Mouse (Mus musculus) kidney, embryonic 16.5 days (tissue): ENCODE results near the gene Ap3m1. TPM values are rescaled to one million over a fixed set of nuclear protein-coding genes. Genes with fewer than 3 reads are reported as not detected.

Experiments used
- ATAC-seq: fragments of 200-750 bp; cut with Nextera tagmentation; 2 replicates; pipeline ENCODE4 v1.8.0; 2017; ENCODE audit warnings: moderate TSS enrichment; ENCODE audit not compliant: low FRiP score, low TSS enrichment
- H3K27ac ChIP-seq: fragments of 300-500 bp; sonication (generic); 2 replicates; pipeline ENCODE4 v1.5.1; 2014; ENCODE audit warnings: low read length
- H3K27me3 ChIP-seq: fragments of 300-500 bp; sonication (generic); 2 replicates; pipeline ENCODE4 v1.6.1; 2014; ENCODE audit warnings: low read length, control low read depth, mixed read lengths; ENCODE audit not compliant: insufficient read depth
- H3K36me3 ChIP-seq: fragments of 300-500 bp; sonication (generic); 2 replicates; pipeline ENCODE4 v1.6.1; 2014; ENCODE audit warnings: low read length, control low read depth, mixed read lengths; ENCODE audit not compliant: insufficient read depth
- H3K4me1 ChIP-seq: fragments of 300-500 bp; sonication (generic); 2 replicates; pipeline ENCODE4 v1.6.1; 2014; ENCODE audit warnings: low read length, control low read depth, mixed read lengths; ENCODE audit not compliant: insufficient read depth
- H3K4me2 ChIP-seq: fragments of 300-500 bp; sonication (generic); replicated peaks from 2 replicates; pipeline ENCODE4 v1.6.1; 2014; ENCODE audit warnings: low read depth, low read length
- H3K4me3 ChIP-seq: fragments of 300-500 bp; sonication (generic); 2 replicates; pipeline ENCODE4 v1.5.1; 2014; ENCODE audit warnings: mild to moderate bottlenecking, low read length
- H3K9ac ChIP-seq: fragments of 300-500 bp; sonication (generic); replicated peaks from 2 replicates; pipeline ENCODE4 v1.6.1; 2014; ENCODE audit warnings: low read length
- H3K9me3 ChIP-seq: fragments of 300-500 bp; sonication (generic); 2 replicates; pipeline ENCODE4 v1.6.1; 2016; ENCODE audit warnings: low read length, control low read depth
- WGBS: fragments of 180-500 bp; shearing (Covaris S2); extraction: QIAGEN DNeasy Blood & Tissue Kit; methylation state at CpG from one replicate; pipeline ENCODE4 v1.1.7; 2014; 5-methylcytosine and 5-hydroxymethylcytosine counted together
- polyA plus RNA-seq: library from polyadenylated mRNA; unstranded; fragments of >200 nt; fragmentation: Nextera tagmentation; extraction: Ambion mirVana; gene quantifications from 2 replicates; pipeline ENCODE4 v1.2.1, GENCODE M21; 2015

The Ap3m1 gene
- polyA plus RNA-seq, 1 experiment from 2014 or later, result 82.5 TPM

- 0 out of 2 replicates have a peak overlapping the region, but pooled peaks have one; percentile 12 for H3K9ac ChIP-seq
These were observed 35.2 kb upstream of the Ap3m1 start for GRCm38 (mm10) chr14:21087390-21088060.

GRCm38 (mm10) chr14:21086827-21087351, 34.6 kb upstream of the Ap3m1 start:
- Histone ChIP-seq H3K4me1 (peaks cover 18% of the 10 kb centered on the region), H3K36me3 (no peaks in the 10 kb centered on the region), H3K9ac (0 out of 2 replicates have a peak overlapping the region, but pooled peaks have one; percentile 12), H3K4me3 (no peak overlapping the region), H3K4me2 (no peak overlapping the region), H3K9me3 (no peaks in the 10 kb centered on the region), H3K27me3 (no peaks in the 10 kb centered on the region), H3K27ac (peak overlapping the region; percentile 51)
- WGBS, result 34% methylated on average over 7 of the region's 7 CpGs
- ATAC-seq, result no peak

More at GRCm38 (mm10) chr14:21087390-21088060, 35.2 kb upstream of the Ap3m1 start:
- Histone ChIP-seq H3K4me1 (peaks cover 18% of the 10 kb centered on the region), H3K27ac (peak overlapping the region; percentile 51), H3K36me3 (0 out of 2 replicates have a peak, but pooled peaks cover 2% of the 10 kb centered on the region), H3K9me3 (no peaks in the 10 kb centered on the region), H3K27me3 (no peaks in the 10 kb centered on the region), H3K4me2 (no peak overlapping the region), H3K4me3 (no peak overlapping the region)
- 61% methylated on average over 4 of the region's 4 CpGs for WGBS
- ATAC-seq, result no peak

- Histone ChIP-seq H3K27ac (no peak overlapping the region), H3K4me3 (no peak overlapping the region), H3K9ac (no peak overlapping the region), H3K4me1 (peaks cover 18% of the 10 kb centered on the region), H3K9me3 (no peaks in the 10 kb centered on the region), H3K27me3 (no peaks in the 10 kb centered on the region), H3K36me3 (no peaks in the 10 kb centered on the region), H3K4me2 (no peak overlapping the region)
- WGBS, result 23% methylated on average over 2 of the region's 2 CpGs
- ATAC-seq, result no peak
These were observed 33.8 kb upstream of the Ap3m1 start for GRCm38 (mm10) chr14:21086106-21086505.

- WGBS, result 71% methylated on average over 5 of the region's 5 CpGs
- Histone ChIP-seq H3K27ac (no peak overlapping the region), H3K9me3 (no peaks in the 10 kb centered on the region), H3K9ac (no peak overlapping the region), H3K27me3 (no peaks in the 10 kb centered on the region), H3K4me1 (peaks cover 18% of the 10 kb centered on the region), H3K4me2 (no peak overlapping the region), H3K4me3 (no peak overlapping the region), H3K36me3 (no peaks in the 10 kb centered on the region)
- ATAC-seq, result no peak
These were observed 33.4 kb upstream of the Ap3m1 start for GRCm38 (mm10) chr14:21085666-21086065.

- H3K9me3 ChIP-seq, result no peaks in the 10 kb centered on the region
- no peak overlapping the region for H3K27ac ChIP-seq
- H3K4me1 ChIP-seq, result peaks cover 22% of the 10 kb centered on the region
- H3K27me3 ChIP-seq, result no peaks in the 10 kb centered on the region
- H3K4me2 ChIP-seq, result no peak overlapping the region
- ATAC-seq, result no peak
- WGBS, result 77% methylated on average over 1 of the region's 1 CpGs
- no peak overlapping the region for H3K4me3 ChIP-seq
- H3K9ac ChIP-seq, result no peak overlapping the region
- H3K36me3 ChIP-seq, result no peaks in the 10 kb centered on the region
These were observed 30.5 kb upstream of the Ap3m1 start for GRCm38 (mm10) chr14:21082823-21083222.

GRCm38 (mm10) chr14:21078511-21078910, 26.2 kb upstream of the Ap3m1 start:
- Histone ChIP-seq H3K36me3 (no peaks in the 10 kb centered on the region), H3K27ac (no peak overlapping the region), H3K27me3 (no peaks in the 10 kb centered on the region), H3K9me3 (no peaks in the 10 kb centered on the region), H3K4me3 (no peak overlapping the region), H3K9ac (no peak overlapping the region), H3K4me1 (peaks cover 21% of the 10 kb centered on the region), H3K4me2 (no peak overlapping the region)
- no peak for ATAC-seq

GRCm38 (mm10) chr14:21077939-21078338, 25.6 kb upstream of the Ap3m1 start:
- H3K4me1 ChIP-seq, result peaks cover 21% of the 10 kb centered on the region
- H3K4me2 ChIP-seq, result no peak overlapping the region
- no peaks in the 10 kb centered on the region for H3K27me3 ChIP-seq
- no peak for ATAC-seq
- H3K9me3 ChIP-seq, result no peaks in the 10 kb centered on the region
- H3K27ac ChIP-seq, result no peak overlapping the region
- H3K9ac ChIP-seq, result no peak overlapping the region
- no peak overlapping the region for H3K4me3 ChIP-seq
- no peaks in the 10 kb centered on the region for H3K36me3 ChIP-seq
- 82% methylated on average over 4 of the region's 4 CpGs for WGBS

GRCm38 (mm10) chr14:21076501-21077194, 24.3 kb upstream of the Ap3m1 start:
- Histone ChIP-seq H3K4me3 (peak overlapping the region; percentile 72), H3K9ac (peak overlapping the region; percentile 73), H3K36me3 (no peaks in the 10 kb centered on the region), H3K27me3 (no peaks in the 10 kb centered on the region), H3K4me1 (peaks cover 21% of the 10 kb centered on the region), H3K9me3 (no peaks in the 10 kb centered on the region), H3K27ac (peak overlapping the region; percentile 52), H3K4me2 (peak overlapping the region; percentile 81)
- ATAC-seq, result peak; percentile 37
- WGBS, result 48% methylated on average over 7 of the region's 7 CpGs

GRCm38 (mm10) chr14:21075751-21076500, 23.6 kb upstream of the Ap3m1 start:
- peak overlapping the region; percentile 81 for H3K4me2 ChIP-seq
- H3K4me1 ChIP-seq, result peaks cover 21% of the 10 kb centered on the region
- peak overlapping the region; percentile 72 for H3K4me3 ChIP-seq
- H3K9ac ChIP-seq, result peak overlapping the region; percentile 73
- peak overlapping the region; percentile 76 for H3K27ac ChIP-seq
- WGBS, result under 1% methylated on average over 58 of the region's 59 CpGs
- H3K9me3 ChIP-seq, result no peaks in the 10 kb centered on the region
- ATAC-seq, result peak; percentile 98
- H3K36me3 ChIP-seq, result no peaks in the 10 kb centered on the region
- no peaks in the 10 kb centered on the region for H3K27me3 ChIP-seq
